Mouse (Mus musculus) limb, embryonic 14.5 days (tissue): Measurements from ENCODE around the gene Trpm3. TPM values are rescaled to one million over a fixed set of nuclear protein-coding genes. Genes with fewer than 3 reads are reported as not detected.

Source experiments
- ATAC-seq: fragments of 200-750 bp; cut with Nextera tagmentation; 2 replicates; pipeline ENCODE4 v1.8.0; 2017; ENCODE audit warnings: low read depth, moderate number of reproducible peaks, moderate TSS enrichment; ENCODE audit not compliant: low FRiP score
- DNase-seq: peaks from one replicate; pipeline ENCODE4 v3.0.0-alpha.2; 2015; ENCODE audit warnings: low spot score
- H3K27ac ChIP-seq: fragments of 300-500 bp; sonication (generic); replicated peaks from 2 replicates; pipeline ENCODE4 v1.5.1; 2014; ENCODE audit warnings: low read depth, mild to moderate bottlenecking, low read length, moderate library complexity, mixed read lengths
- H3K27me3 ChIP-seq: fragments of 300-500 bp; sonication (generic); 2 replicates; pipeline ENCODE4 v1.6.1; 2014; ENCODE audit warnings: low read length, mixed read lengths; ENCODE audit not compliant: control insufficient read depth, insufficient read depth
- H3K36me3 ChIP-seq: fragments of 300-500 bp; sonication (generic); 2 replicates; pipeline ENCODE4 v1.6.1; 2014; ENCODE audit warnings: mild to moderate bottlenecking, low read length, moderate library complexity, mixed read lengths; ENCODE audit not compliant: control insufficient read depth, insufficient read depth
- H3K4me1 ChIP-seq: fragments of 300-500 bp; sonication (generic); 2 replicates; pipeline ENCODE4 v1.6.1; 2014; ENCODE audit warnings: antibody characterized with exemption, low read length, mixed read lengths; ENCODE audit not compliant: control insufficient read depth, insufficient read depth
- H3K4me2 ChIP-seq: fragments of 300-500 bp; sonication (generic); replicated peaks from 2 replicates; pipeline ENCODE4 v1.6.1; 2014; ENCODE audit warnings: low read depth, mild to moderate bottlenecking, low read length, moderate library complexity; ENCODE audit not compliant: severe bottlenecking
- H3K4me3 ChIP-seq: fragments of 300-500 bp; sonication (generic); replicated peaks from 2 replicates; pipeline ENCODE4 v1.5.1; 2014; ENCODE audit warnings: low read length
- H3K9ac ChIP-seq: fragments of 300-500 bp; sonication (generic); 2 replicates; pipeline ENCODE4 v1.6.1; 2014; ENCODE audit warnings: mild to moderate bottlenecking, low read depth, low read length, moderate library complexity; ENCODE audit not compliant: severe bottlenecking
- H3K9me3 ChIP-seq: fragments of 300-500 bp; sonication (generic); 2 replicates; pipeline ENCODE4 v1.6.1; 2016; ENCODE audit warnings: low read length; ENCODE audit not compliant: control insufficient read depth
- POLR2A ChIP-seq: fragments of 200-500 bp; IDR thresholded peaks from 2 replicates; pipeline ENCODE4 v1.8.0; 2012; ENCODE audit warnings: inconsistent platforms, mild to moderate bottlenecking, moderate library complexity, borderline replicate concordance; ENCODE audit not compliant: insufficient read depth, insufficient read length; ENCODE audit errors: extremely low read depth
- WGBS: fragments of 180-500 bp; shearing (Covaris S2); extraction: QIAGEN DNeasy Blood & Tissue Kit; methylation state at CpG from one replicate; pipeline ENCODE4 v1.1.7; 2014; 5-methylcytosine and 5-hydroxymethylcytosine counted together
- polyA plus RNA-seq, 2 experiments: library from polyadenylated mRNA; depleted of rRNA in 1 of 2; stranded (reverse) in 1 of 2; unstranded in 1 of 2; fragments of >200 nt; fragmentation: Nextera tagmentation in 1 of 2; extraction: Ambion mirVana in 1 of 2; gene quantifications; 2 replicates each; pipeline versions ENCODE4 v1.2.1 to v1.2.3; 2012 to 2014

The Trpm3 gene
- polyA plus RNA-seq, 2 experiments = 3.7 to 4.1 TPM

- no peak for ATAC-seq
- H3K9me3 ChIP-seq = no peaks in the 10 kb centered on the region
These were observed 766.2 kb downstream of the Trpm3 start for GRCm38 (mm10) chr19:22905066-22905482.

GRCm38 (mm10) chr19:22910686-22911085 is 771.8 kb downstream of the Trpm3 start:
- Histone ChIP-seq H3K4me2 (no peak overlapping the region), H3K9ac (no peak overlapping the region), H3K27me3 (no peaks in the 10 kb centered on the region), H3K36me3 (no peaks in the 10 kb centered on the region), H3K4me3 (no peak overlapping the region), H3K9me3 (peaks cover 4% of the 10 kb centered on the region; the same call in 1 of the 2 replicates), H3K4me1 (no peaks in the 10 kb centered on the region), H3K27ac (no peak overlapping the region)
- WGBS = 79% methylated on average over 6 of the region's 6 CpGs
- DNase-seq (no peak), ATAC-seq (no peak)
- no peak for TF ChIP-seq POLR2A

More at GRCm38 (mm10) chr19:22905066-22905482, 766.2 kb downstream of the Trpm3 start:
- Histone ChIP-seq H3K27ac (no peak overlapping the region), H3K4me2 (no peak overlapping the region), H3K36me3 (no peaks in the 10 kb centered on the region), H3K27me3 (no peaks in the 10 kb centered on the region), H3K4me3 (no peak overlapping the region), H3K9ac (no peak overlapping the region), H3K4me1 (no peaks in the 10 kb centered on the region)
- peak; percentile 50 for DNase-seq
- 64% methylated on average over 11 of the region's 11 CpGs for WGBS
- no peak for TF ChIP-seq POLR2A

- ATAC-seq (no peak), DNase-seq (no peak)
- no peak overlapping the region for H3K4me2 ChIP-seq
- WGBS = 69% methylated on average over 4 of the region's 4 CpGs
- H3K27ac ChIP-seq = no peak overlapping the region
- H3K36me3 ChIP-seq = no peaks in the 10 kb centered on the region
- no peak overlapping the region for H3K9ac ChIP-seq
- H3K27me3 ChIP-seq = no peaks in the 10 kb centered on the region
- peaks cover 4% of the 10 kb centered on the region; the same call in 1 of the 2 replicates for H3K9me3 ChIP-seq
- 0 out of 2 replicates have a peak, but pooled peaks cover 10% of the 10 kb centered on the region for H3K4me1 ChIP-seq
- H3K4me3 ChIP-seq = no peak overlapping the region
- no peak for TF ChIP-seq POLR2A
These were observed 774.1 kb downstream of the Trpm3 start for GRCm38 (mm10) chr19:22912971-22913370.

- Histone ChIP-seq H3K27me3 (no peaks in the 10 kb centered on the region), H3K9ac (no peak overlapping the region), H3K9me3 (peaks cover under 1% of the 10 kb centered on the region; the same call in 1 of the 2 replicates), H3K4me2 (peak overlapping the region; percentile 43), H3K27ac (0 out of 2 replicates have a peak overlapping the region, but pooled peaks have one; percentile 30), H3K4me3 (peak overlapping the region; percentile 23), H3K4me1 (0 out of 2 replicates have a peak, but pooled peaks cover 10% of the 10 kb centered on the region), H3K36me3 (no peaks in the 10 kb centered on the region)
- peak; percentile 27; the same call in 1 of the 2 replicates for ATAC-seq
- WGBS = 23% methylated on average over 16 of the region's 16 CpGs
- DNase-seq = peak; percentile 91
- no peak for TF ChIP-seq POLR2A
These were observed 777.2 kb downstream of the Trpm3 start for GRCm38 (mm10) chr19:22915868-22916642.

- H3K36me3 ChIP-seq = no peaks in the 10 kb centered on the region
- DNase-seq = peak; percentile 94
- ATAC-seq = peak; percentile 91
- 0 out of 2 replicates have a peak, but pooled peaks cover 10% of the 10 kb centered on the region for H3K4me1 ChIP-seq
- H3K4me3 ChIP-seq = no peak overlapping the region
- H3K9me3 ChIP-seq = no peaks in the 10 kb centered on the region
- no peak for TF ChIP-seq POLR2A
- H3K4me2 ChIP-seq = peak overlapping the region; percentile 43
- no peak overlapping the region for H3K9ac ChIP-seq
- no peaks in the 10 kb centered on the region for H3K27me3 ChIP-seq
- 0 out of 2 replicates have a peak overlapping the region, but pooled peaks have one; percentile 30 for H3K27ac ChIP-seq
- WGBS = 41% methylated on average over 18 of the region's 18 CpGs
These were observed 777.9 kb downstream of the Trpm3 start for GRCm38 (mm10) chr19:22916643-22917344.
